ENCODE assay signal across 7 mouse cellular contexts in the genomic region with DNA sequence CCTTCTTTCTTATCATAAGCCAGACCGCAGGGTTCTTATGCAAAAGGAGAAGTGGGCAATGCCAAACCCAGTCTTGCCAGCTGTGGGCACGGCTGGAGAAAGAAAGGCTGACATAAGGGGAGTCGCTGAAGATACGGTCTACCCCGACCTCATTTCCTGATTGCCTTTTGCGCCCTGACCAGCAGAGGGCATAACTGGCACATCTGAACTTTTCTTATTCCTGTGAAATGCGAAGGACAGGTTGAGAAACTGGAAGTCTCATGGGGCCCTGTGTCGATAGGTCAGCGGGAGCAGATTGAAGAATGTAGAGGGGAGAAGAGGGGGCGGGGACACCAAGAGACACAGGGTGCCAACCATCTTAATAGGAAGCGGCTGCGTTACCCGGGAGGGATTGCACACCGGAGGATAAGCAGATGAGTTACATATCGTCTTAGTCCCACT.
A peak's percentile ranks its signal among the peaks of the same experiment; 100 is the strongest.
DNase-seq lines count a peak whose midpoint lies in the region; ATAC-seq and TF ChIP-seq lines count a peak whose summit lies in the region.

No protein-coding gene starts in this region.

- peak overlapping the region; percentile 40 for H3K4me2 ChIP-seq in embryonic facial prominence, embryonic 11.5 days (ENCODE audit: low read depth, low read length)
- peak overlapping the region; percentile 59 for H3K4me2 ChIP-seq in limb, embryonic 11.5 days (ENCODE audit: low read depth, severe bottlenecking)
- H3K4me2 ChIP-seq in midbrain, embryonic 12.5 days (replicated peaks), result peak overlapping the region; percentile 66

- no peaks in the 10 kb centered on the region for H3K79me2 ChIP-seq in heart, adult 2 months (replicated peaks; ENCODE audit: control insufficient read depth, insufficient read depth, low read length)

- peak; percentile 74 for DNase-seq in adrenal gland, postnatal 10 days
- peak; percentile 79 for DNase-seq in embryonic facial prominence, embryonic 11.5 days (ENCODE audit: low spot score)
- DNase-seq in heart, adult 2 months, result peak; percentile 60 to 72
- peak; percentile 70 for DNase-seq in kidney, adult 2 months
- DNase-seq in limb, embryonic 11.5 days (ENCODE audit: low spot score), result peak; percentile 82
- peak; percentile 28 for DNase-seq in skeletal muscle tissue, adult 2 months (ENCODE audit: low read depth, low spot score)

- H3K9me3 ChIP-seq in embryonic facial prominence, embryonic 11.5 days (replicated peaks; ENCODE audit: control insufficient read depth, low read length), result no peaks in the 10 kb centered on the region
- no peaks in the 10 kb centered on the region for H3K9me3 ChIP-seq in limb, embryonic 11.5 days (ENCODE audit: control insufficient read depth, low read length)
- H3K9me3 ChIP-seq in midbrain, embryonic 12.5 days, result no peaks in the 10 kb centered on the region

- 0 out of 2 replicates have a peak overlapping the region, but pooled peaks have one; percentile 23 for H3K9ac ChIP-seq in embryonic facial prominence, embryonic 11.5 days (replicated peaks; ENCODE audit: low read length)
- peak overlapping the region; percentile 46 for H3K9ac ChIP-seq in heart, adult 2 months (ENCODE audit: low read depth, low read length)
- H3K9ac ChIP-seq in limb, embryonic 11.5 days (ENCODE audit: low read length), result no peak overlapping the region
- H3K9ac ChIP-seq in midbrain, embryonic 12.5 days (replicated peaks), result peak overlapping the region; percentile 39; the same call in 1 of the 2 replicates

- TF ChIP-seq EP300 in heart, adult 2 months (IDR thresholded peaks at IDR 0.05; ENCODE audit: insufficient read depth, low read depth, low read length), result no peak

- H3K36me3 ChIP-seq in embryonic facial prominence, embryonic 11.5 days (replicated peaks; ENCODE audit: control insufficient read depth, insufficient read depth, low read depth, low read length), result no peaks in the 10 kb centered on the region
- no peaks in the 10 kb centered on the region for H3K36me3 ChIP-seq in heart, adult 2 months (ENCODE audit: control insufficient read depth, insufficient read depth, low read length)
- H3K36me3 ChIP-seq in kidney, adult 2 months (ENCODE audit: control insufficient read depth, insufficient read depth, low read length), result no peaks in the 10 kb centered on the region
- H3K36me3 ChIP-seq in limb, embryonic 11.5 days (ENCODE audit: control insufficient read depth, insufficient read depth, low read length), result no peaks in the 10 kb centered on the region
- no peaks in the 10 kb centered on the region for H3K36me3 ChIP-seq in midbrain, embryonic 12.5 days

- no peaks in the 10 kb centered on the region for H3K27me3 ChIP-seq in embryonic facial prominence, embryonic 11.5 days (ENCODE audit: control insufficient read depth, insufficient read depth, low read length)
- no peaks in the 10 kb centered on the region for H3K27me3 ChIP-seq in heart, adult 2 months (ENCODE audit: control insufficient read depth, insufficient read depth, low read length)
- no peaks in the 10 kb centered on the region for H3K27me3 ChIP-seq in kidney, adult 2 months (replicated peaks; ENCODE audit: control insufficient read depth, insufficient read depth, low read length)
- H3K27me3 ChIP-seq in limb, embryonic 11.5 days (ENCODE audit: control insufficient read depth, insufficient read depth, low read length), result peaks cover 4% of the 10 kb centered on the region; the same call in 1 of the 2 replicates
- peaks cover 28% of the 10 kb centered on the region for H3K27me3 ChIP-seq in midbrain, embryonic 12.5 days

- no peak for TF ChIP-seq POLR2A in heart, adult 2 months (IDR thresholded peaks at IDR 0.05; ENCODE audit: insufficient read depth, low read depth, low read length)
- TF ChIP-seq POLR2A in kidney, adult 2 months (IDR thresholded peaks at IDR 0.05; ENCODE audit: low read depth, low read length), result no peak

- WGBS in embryonic facial prominence, embryonic 11.5 days, result 2% methylated on average over 15 of the region's 15 CpGs
- WGBS in heart, adult 2 months, result 2% methylated on average over 15 of the region's 15 CpGs
- WGBS in kidney, adult 2 months, result 5% methylated on average over 15 of the region's 15 CpGs
- 4% methylated on average over 15 of the region's 15 CpGs for WGBS in limb, embryonic 11.5 days
- WGBS in midbrain, embryonic 12.5 days, result 4% methylated on average over 15 of the region's 15 CpGs

- H3K27ac ChIP-seq in embryonic facial prominence, embryonic 11.5 days (replicated peaks; ENCODE audit: low read depth, low read length), result no peak overlapping the region
- H3K27ac ChIP-seq in heart, adult 2 months, result no peak overlapping the region
- no peak overlapping the region for H3K27ac ChIP-seq in kidney, adult 2 months (ENCODE audit: insufficient read depth, low read depth, low read length)
- H3K27ac ChIP-seq in limb, embryonic 11.5 days (replicated peaks; ENCODE audit: low read depth, low read length), result no peak overlapping the region
- H3K27ac ChIP-seq in midbrain, embryonic 12.5 days (replicated peaks), result no peak overlapping the region

- peak; percentile 87 for TF ChIP-seq CTCF in heart, adult 2 months (IDR thresholded peaks at IDR 0.05)
- TF ChIP-seq CTCF in kidney, adult 2 months (conservative IDR thresholded peaks at IDR 0.05; ENCODE audit: insufficient read depth, insufficient read length, low read depth, low read length), result peak; percentile 84

- peak overlapping the region; percentile 17; the same call in 1 of the 2 replicates for H3K4me3 ChIP-seq in embryonic facial prominence, embryonic 11.5 days (ENCODE audit: low read depth, low read length)
- H3K4me3 ChIP-seq in heart, adult 2 months, result peak overlapping the region; percentile 54
- peak overlapping the region; percentile 50 for H3K4me3 ChIP-seq in kidney, adult 2 months (ENCODE audit: insufficient read depth, low read depth, low read length)
- H3K4me3 ChIP-seq in limb, embryonic 11.5 days (ENCODE audit: low read depth, low read length), result peak overlapping the region; percentile 12
- H3K4me3 ChIP-seq in midbrain, embryonic 12.5 days, result peak overlapping the region; percentile 34

- intact Hi-C loops in heart, adult 2 months (cut with DNase I), result no loop called here

- H3K4me1 ChIP-seq in embryonic facial prominence, embryonic 11.5 days (ENCODE audit: control insufficient read depth, insufficient read depth, low read length), result 0 out of 2 replicates have a peak, but pooled peaks cover 1% of the 10 kb centered on the region
- H3K4me1 ChIP-seq in heart, adult 2 months (ENCODE audit: control insufficient read depth, insufficient read depth, low read length), result 0 out of 2 replicates have a peak, but pooled peaks cover 1% of the 10 kb centered on the region
- H3K4me1 ChIP-seq in kidney, adult 2 months (ENCODE audit: control insufficient read depth, insufficient read depth, low read length), result no peaks in the 10 kb centered on the region
- no peaks in the 10 kb centered on the region for H3K4me1 ChIP-seq in limb, embryonic 11.5 days (ENCODE audit: control insufficient read depth, insufficient read depth, low read length)
- H3K4me1 ChIP-seq in midbrain, embryonic 12.5 days, result peaks cover 17% of the 10 kb centered on the region

- no peak for ATAC-seq in embryonic facial prominence, embryonic 11.5 days (replicated peaks; ENCODE audit: insufficient number of reproducible peaks, low FRiP score, low TSS enrichment, low read depth)
- ATAC-seq in limb, embryonic 11.5 days (ENCODE audit: insufficient number of reproducible peaks, low FRiP score, low TSS enrichment, low read depth), result no peak
- 0 out of 2 replicates have a peak, but pooled peaks have one; percentile 5 for ATAC-seq in midbrain, embryonic 12.5 days (ENCODE audit: low FRiP score, low read depth)

Comparison
In these comparisons a context has a peak if more than half of its experiments do, and no peak if none do; other contexts are left out.
1. DNase-seq: peak in every context shown above with its lines; median percentile 82 in limb, embryonic 11.5 days; 79 in embryonic facial prominence, embryonic 11.5 days; 74 in adrenal gland, postnatal 10 days; 70 in kidney, adult 2 months; 66 in heart, adult 2 months; 28 in skeletal muscle tissue, adult 2 months.